Mouse (Mus musculus) heart, adult 2 months (tissue): ENCODE results near the gene Slc30a2. TPM values are rescaled to one million over a fixed set of nuclear protein-coding genes. Genes with fewer than 3 reads are reported as not detected.

Experiments
- DNase-seq, 2 experiments: peaks; one replicate each; pipeline ENCODE4 v3.0.0; 2021
- H3K27ac ChIP-seq: fragments of 200-600 bp; 2 replicates; pipeline ENCODE4 v1.8.1; 2022
- H3K27me3 ChIP-seq: fragments of 200-500 bp; 2 replicates; pipeline ENCODE4 v1.6.1; 2012; ENCODE audit warnings: mild to moderate bottlenecking, low read length, inconsistent platforms, mixed read lengths; ENCODE audit not compliant: control insufficient read depth, insufficient read depth
- H3K36me3 ChIP-seq: fragments of 200-500 bp; 2 replicates; pipeline ENCODE4 v1.6.1; 2012; ENCODE audit warnings: low read length, inconsistent platforms; ENCODE audit not compliant: control insufficient read depth, insufficient read depth
- H3K4me1 ChIP-seq: fragments of 200-500 bp; 2 replicates; pipeline ENCODE4 v1.6.1; 2011; ENCODE audit warnings: low read length; ENCODE audit not compliant: control insufficient read depth, insufficient read depth
- H3K4me3 ChIP-seq: fragments of 200-600 bp; 2 replicates; pipeline ENCODE4 v1.8.1; 2022
- H3K79me2 ChIP-seq: fragments of 200-500 bp; replicated peaks from 2 replicates; pipeline ENCODE4 v1.6.1; 2012; ENCODE audit warnings: mild to moderate bottlenecking, inconsistent platforms, low read length, moderate library complexity, mixed read lengths; ENCODE audit not compliant: control insufficient read depth, insufficient read depth
- H3K9ac ChIP-seq: fragments of 200-500 bp; 2 replicates; pipeline ENCODE4 v1.6.1; 2012; ENCODE audit warnings: low read depth, mild to moderate bottlenecking, control low read depth, inconsistent platforms, low read length, mixed read lengths
- CTCF ChIP-seq: fragments of 200-600 bp; IDR thresholded peaks from 2 replicates; pipeline ENCODE4 v1.8.1; 2022; ENCODE audit warnings: antibody characterized with exemption, mild to moderate bottlenecking, moderate library complexity
- EP300 ChIP-seq: fragments of 200-500 bp; IDR thresholded peaks from 2 replicates; pipeline ENCODE4 v1.6.1; 2011; ENCODE audit warnings: low read depth, low read length, control low read depth; ENCODE audit not compliant: insufficient read depth
- POLR2A ChIP-seq: fragments of 200-500 bp; IDR thresholded peaks from 2 replicates; pipeline ENCODE4 v1.6.1; 2011; ENCODE audit warnings: mild to moderate bottlenecking, low read depth, low read length, control low read depth; ENCODE audit not compliant: insufficient read depth
- WGBS: fragments of 180-500 bp; shearing (Covaris S2); methylation state at CpG from one replicate; pipeline ENCODE4 v1.1.7; 2018; 5-methylcytosine and 5-hydroxymethylcytosine counted together
- intact Hi-C: fragments of 180-260 bp; cut with DNase I; formaldehyde crosslinking; loops from one replicate; pipeline ENCODE4 v1.15.1; 2025
- polyA plus RNA-seq: library from polyadenylated mRNA; depleted of rRNA; stranded (reverse); fragments of >200 nt; gene quantifications from 2 replicates; pipeline ENCODE4 v1.2.3, GENCODE M21; 2012
- total RNA-seq, 2 experiments: library from RNA; stranded (reverse); gene quantifications; 2 replicates each; pipeline ENCODE4 v1.2.3; 2021

Slc30a2 gene
- total and polyA plus RNA-seq, 3 experiments, result 0.12 to 0.65 (median 0.45) TPM

DNA sequence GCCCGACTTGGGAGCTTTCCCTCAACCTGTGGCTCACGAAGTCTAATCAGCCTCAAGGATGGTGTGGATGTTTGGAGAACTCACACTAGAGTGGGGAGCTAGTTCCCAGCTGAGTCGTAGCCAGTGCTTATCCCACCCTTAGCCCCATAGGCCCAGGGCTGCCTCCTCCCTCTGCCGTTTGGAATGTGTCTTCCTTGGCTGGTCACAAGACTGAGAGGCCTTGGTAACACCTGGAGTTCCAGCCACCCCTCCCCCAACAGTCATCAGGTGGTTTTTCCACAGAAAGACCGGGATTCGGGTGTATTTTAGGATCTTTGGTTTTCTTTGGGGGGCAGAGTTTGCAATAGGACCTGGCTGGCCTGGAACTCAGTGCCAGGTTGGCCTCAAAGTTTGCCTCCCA, 7.7 kb downstream of the Slc30a2 start:
- Histone ChIP-seq H3K36me3 (no peaks in the 10 kb centered on the region), H3K27ac (no peak overlapping the region), H3K79me2 (no peaks in the 10 kb centered on the region), H3K9ac (no peak overlapping the region), H3K27me3 (no peaks in the 10 kb centered on the region), H3K4me1 (peaks cover 1% of the 10 kb centered on the region; the same call in 1 of the 2 replicates), H3K4me3 (no peak overlapping the region)
- no peak for TF ChIP-seq POLR2A
- TF ChIP-seq CTCF, result no peak
- no peak for TF ChIP-seq EP300
- intact Hi-C loops, result no loop called here
- no peak for DNase-seq
- 91% methylated on average over 6 of the region's 6 CpGs for WGBS

DNA sequence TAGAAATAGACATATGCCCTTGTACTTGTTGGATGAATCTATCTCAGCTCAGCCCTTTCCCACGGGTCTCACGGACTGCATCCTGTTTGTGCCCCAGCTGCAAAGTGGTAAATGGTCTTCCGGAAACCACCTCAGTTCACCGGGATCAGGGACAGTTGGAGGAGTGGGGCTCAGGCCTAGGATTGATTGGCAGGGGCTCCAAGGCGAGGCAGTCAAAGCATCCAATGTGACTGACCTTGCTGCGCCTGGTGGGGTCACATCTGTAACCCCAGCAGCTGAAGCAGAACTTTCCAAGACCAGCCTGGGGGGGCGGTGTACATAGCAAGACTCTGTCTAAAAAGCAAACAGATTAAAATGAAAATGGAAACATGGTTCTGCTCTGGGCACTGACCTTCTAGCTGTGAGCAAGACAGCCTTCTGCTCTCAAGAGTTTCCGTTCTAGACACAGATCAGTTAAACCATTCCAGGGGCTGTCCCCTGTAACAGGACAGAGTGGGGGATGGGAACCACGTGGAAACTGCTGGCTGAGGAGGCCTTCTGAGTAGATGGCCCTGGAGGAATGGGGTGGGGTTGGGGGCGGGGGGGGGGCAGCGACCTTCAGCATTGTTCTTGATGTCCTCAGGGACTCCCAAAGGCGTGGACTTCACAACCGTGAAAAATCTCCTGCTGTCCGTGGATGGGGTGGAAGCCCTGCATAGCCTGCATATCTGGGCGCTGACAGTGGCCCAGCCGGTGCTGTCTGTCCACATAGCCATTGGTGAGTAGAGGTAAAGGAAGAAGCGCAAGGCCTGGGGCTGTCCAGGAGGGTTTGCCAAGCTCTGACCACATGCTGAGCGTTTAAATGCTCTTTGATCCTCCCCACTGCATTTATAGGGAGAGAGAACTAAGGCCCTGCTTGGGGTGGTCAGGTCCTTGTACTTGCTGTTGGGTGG, 8.6 kb downstream of the Slc30a2 start:
- intact Hi-C loops, result no loop called here
- no peaks in the 10 kb centered on the region for H3K79me2 ChIP-seq
- no peak for DNase-seq
- H3K27ac ChIP-seq, result no peak overlapping the region
- H3K9ac ChIP-seq, result no peak overlapping the region
- H3K4me1 ChIP-seq, result peaks cover 5% of the 10 kb centered on the region
- WGBS, result 35% methylated on average over 18 of the region's 18 CpGs
- H3K4me3 ChIP-seq, result no peak overlapping the region
- H3K36me3 ChIP-seq, result no peaks in the 10 kb centered on the region
- H3K27me3 ChIP-seq, result no peaks in the 10 kb centered on the region
- TF ChIP-seq POLR2A, result no peak
- TF ChIP-seq EP300, result no peak
- TF ChIP-seq CTCF, result no peak

DNA sequence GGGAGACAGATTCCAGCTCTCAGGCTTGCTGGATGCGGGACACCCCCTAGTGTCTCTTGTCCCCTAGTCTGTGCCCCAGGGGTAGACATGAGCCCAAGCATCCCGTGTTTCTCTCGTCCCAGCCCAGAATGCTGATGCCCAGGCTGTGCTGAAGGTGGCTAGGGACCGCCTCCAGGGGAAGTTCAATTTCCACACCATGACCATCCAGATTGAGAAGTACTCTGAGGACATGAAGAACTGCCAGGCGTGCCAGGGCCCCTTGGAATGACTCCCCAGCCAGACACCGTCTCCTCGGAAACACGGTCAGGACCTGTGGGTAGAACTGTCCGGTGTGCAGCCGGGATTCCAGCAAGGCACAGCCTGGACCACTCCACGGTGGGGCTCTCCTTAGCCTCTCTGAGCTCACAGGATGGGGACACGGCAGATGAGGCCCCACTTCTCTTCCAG, 9.3 kb downstream of the Slc30a2 start:
- intact Hi-C loops, result no loop called here
- Histone ChIP-seq H3K27me3 (no peaks in the 10 kb centered on the region), H3K4me1 (peaks cover 8% of the 10 kb centered on the region), H3K4me3 (no peak overlapping the region), H3K36me3 (no peaks in the 10 kb centered on the region), H3K27ac (no peak overlapping the region), H3K9ac (no peak overlapping the region), H3K79me2 (no peaks in the 10 kb centered on the region)
- TF ChIP-seq EP300 (no peak), CTCF (no peak), POLR2A (no peak)
- no peak for DNase-seq
- WGBS, result 80% methylated on average over 12 of the region's 12 CpGs

DNA sequence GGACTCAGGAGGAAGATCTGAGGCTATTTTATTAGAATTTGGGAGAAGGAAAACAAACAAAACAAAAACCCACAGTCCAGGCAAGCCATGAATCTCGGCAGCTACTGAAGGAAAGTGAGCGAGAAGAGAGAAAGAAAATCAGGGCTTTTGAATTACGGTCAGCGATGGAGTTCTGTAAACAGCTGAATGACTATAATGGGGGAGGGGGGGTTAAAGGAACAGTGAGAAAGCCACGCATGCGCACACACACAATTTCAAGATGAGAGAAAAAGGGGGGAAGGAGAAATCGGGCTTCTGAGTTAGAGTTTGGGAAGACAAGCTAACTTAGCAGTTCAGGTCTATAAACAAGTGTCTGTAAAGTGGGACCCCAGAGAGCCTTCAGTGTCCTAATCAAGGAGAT, 9.9 kb downstream of the Slc30a2 start:
- Histone ChIP-seq H3K4me3 (no peak overlapping the region), H3K27ac (no peak overlapping the region), H3K79me2 (no peaks in the 10 kb centered on the region), H3K9ac (no peak overlapping the region), H3K4me1 (peaks cover 8% of the 10 kb centered on the region), H3K36me3 (no peaks in the 10 kb centered on the region), H3K27me3 (no peaks in the 10 kb centered on the region)
- intact Hi-C loops, result no loop called here
- 92% methylated on average over 7 of the region's 7 CpGs for WGBS
- no peak for TF ChIP-seq EP300
- TF ChIP-seq POLR2A, result no peak
- TF ChIP-seq CTCF, result no peak
- no peak for DNase-seq

DNA sequence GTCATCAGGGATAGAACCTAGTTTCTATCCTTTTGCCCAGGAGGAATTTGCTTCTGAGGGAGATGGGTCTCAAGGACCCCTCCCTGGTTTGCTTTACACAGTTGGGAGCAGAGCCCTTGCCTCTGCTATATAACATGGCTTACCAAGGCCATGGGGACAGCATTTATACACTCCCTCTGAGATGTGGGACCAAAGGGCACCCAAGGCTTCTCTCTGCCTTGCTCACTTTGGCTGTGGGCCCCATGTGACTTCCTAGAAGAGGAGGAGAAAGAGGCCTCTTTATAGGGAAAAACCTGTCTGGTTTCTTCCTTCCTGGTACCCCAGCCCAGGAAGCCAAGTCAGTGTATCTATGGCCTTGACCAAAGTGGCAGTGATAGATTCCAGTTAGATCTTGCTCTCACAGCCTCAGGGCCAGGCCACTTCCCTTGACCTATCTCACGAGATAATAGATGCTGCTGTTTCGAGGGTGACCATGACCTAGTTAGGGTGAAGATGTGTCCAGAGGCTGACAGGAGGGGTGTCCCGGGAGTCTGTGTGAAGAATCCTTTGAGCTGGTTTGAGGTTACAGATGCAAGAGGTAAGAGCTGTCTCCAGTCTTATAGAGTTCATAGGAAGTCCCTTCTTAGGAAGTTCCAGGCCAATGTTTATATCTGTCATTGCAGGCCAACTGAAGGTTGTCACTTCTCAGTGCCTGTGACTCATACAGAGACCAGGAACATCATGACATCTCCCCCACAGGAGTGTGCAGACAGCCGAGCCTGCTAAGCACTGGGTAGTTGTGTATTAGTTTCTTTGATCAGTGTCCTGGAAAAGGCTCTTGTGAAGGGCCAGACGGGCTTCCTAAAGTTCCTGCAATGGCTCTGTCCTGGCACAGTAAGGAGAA, 10.8 kb downstream of the Slc30a2 start:
- intact Hi-C loops, result no loop called here
- Histone ChIP-seq H3K27me3 (no peaks in the 10 kb centered on the region), H3K79me2 (no peaks in the 10 kb centered on the region), H3K4me3 (no peak overlapping the region), H3K9ac (no peak overlapping the region), H3K4me1 (peaks cover 8% of the 10 kb centered on the region), H3K27ac (no peak overlapping the region), H3K36me3 (no peaks in the 10 kb centered on the region)
- 49% methylated on average over 5 of the region's 5 CpGs for WGBS
- TF ChIP-seq EP300 (no peak), POLR2A (no peak), CTCF (no peak)
- DNase-seq, result no peak
